Mouse (Mus musculus): ENCODE data around the gene Iqsec1.

- TF ChIP-seq CTCF (IDR thresholded peaks at IDR 0.05; ENCODE audit: extremely low read depth, insufficient read length, insufficient replicate concordance, low read depth, low read length) (no peak), POLR2A (IDR thresholded peaks at IDR 0.05; ENCODE audit: low read depth, low read length) (no peak)
Measured at GRCm38 (mm10) chr6:90809077-90809840, 179.2 kb downstream of the Iqsec1 start.
